ENCODE assay signal across 21 mouse cellular contexts in the genomic region with DNA sequence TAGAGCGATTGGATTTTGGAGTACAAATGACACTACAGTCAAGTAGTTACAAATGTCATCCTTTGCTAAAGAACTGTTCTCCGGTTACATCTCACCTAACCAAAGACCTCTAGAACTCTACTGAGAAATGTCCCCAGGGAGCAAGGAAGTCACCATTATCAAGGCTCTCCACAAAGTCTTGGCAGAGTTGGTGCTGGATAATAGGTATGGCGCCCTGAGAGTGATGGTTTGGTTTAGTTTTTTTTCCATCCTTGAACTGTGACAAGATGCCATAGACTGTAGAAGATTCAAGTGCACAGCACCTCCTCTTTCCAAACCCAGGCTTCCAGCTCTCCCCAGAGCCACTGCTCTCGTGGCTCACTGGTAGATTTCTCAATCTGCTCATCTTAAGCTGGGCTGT. TPM values are rescaled to one million over a fixed set of nuclear protein-coding genes. Genes with fewer than 3 reads are reported as not detected.
"Had no signal": no experiment of that assay in that cellular context is flagged by ENCODE, and none has a peak within 500 bp of the region (broad histone marks: within the 10 kb centered on the region; RNA-seq: fewer than 3 reads in every experiment).

No protein-coding gene starts in this region.

- H3K9me3 ChIP-seq: neural tube, embryonic 13.5 days; neural tube, embryonic 15.5 days; stomach, embryonic 15.5 days had no signal

- H3K4me3 ChIP-seq: neural tube, embryonic 13.5 days; neural tube, embryonic 15.5 days; stomach, embryonic 15.5 days had no signal

- H3K9ac ChIP-seq: neural tube, embryonic 13.5 days; neural tube, embryonic 15.5 days; stomach, embryonic 15.5 days had no signal

- H3K4me2 ChIP-seq: neural tube, embryonic 13.5 days; neural tube, embryonic 15.5 days; stomach, embryonic 15.5 days had no signal

- H3K4me1 ChIP-seq: neural tube, embryonic 13.5 days; neural tube, embryonic 15.5 days; stomach, embryonic 15.5 days had no signal

- H3K27ac ChIP-seq: neural tube, embryonic 13.5 days; neural tube, embryonic 15.5 days; stomach, embryonic 15.5 days; stomach, postnatal 0 days had no signal

- DNase-seq: retina, postnatal 1 day; right cerebral cortex, adult 18-20 months; right cerebral cortex, postnatal 14 days; right cerebral cortex, postnatal 25 days; right cerebral cortex, postnatal 4 days; spleen, adult 18-20 months; thymus, adult 18-20 months; thymus, adult 2 months; thymus, postnatal 14 days; thymus, postnatal 25 days; thymus, postnatal 36 days; thymus, postnatal 4 days had no signal

- H3K36me3 ChIP-seq: neural tube, embryonic 13.5 days; neural tube, embryonic 15.5 days; stomach, embryonic 15.5 days had no signal

- H3K27me3 ChIP-seq: neural tube, embryonic 13.5 days; neural tube, embryonic 15.5 days; stomach, embryonic 15.5 days had no signal

RNA-seq across cellular contexts. Expression of a gene that starts 25.4 kb away (rescaled TPM):
- polyA plus RNA-seq: neural tube, embryonic 14.5 days; spleen, adult 2 months; stomach, embryonic 14.5 days; testis, adult 2 months had no signal

RNA-seq across cellular contexts. Expression of a gene that starts 53.9 kb away (rescaled TPM):
- polyA plus RNA-seq: neural tube, embryonic 14.5 days; small intestine, adult 2 months; spleen, adult 2 months; stomach, embryonic 14.5 days had no signal
